Mouse (Mus musculus) stomach, embryonic 14.5 days (tissue): ENCODE measurements around the gene Grik5. TPM values are rescaled to one million over a fixed set of nuclear protein-coding genes. Genes with fewer than 3 reads are reported as not detected.
A peak's percentile ranks its signal among the peaks of the same experiment; 100 is the strongest.

ENCODE experiments used
- ATAC-seq: fragments of 200-750 bp; cut with Nextera tagmentation; 2 replicates; pipeline ENCODE4 v1.8.0; 2017; ENCODE audit warnings: low read depth, moderate TSS enrichment; ENCODE audit not compliant: insufficient number of reproducible peaks, insufficient read depth, low FRiP score
- H3K27ac ChIP-seq: fragments of 300-500 bp; sonication (generic); 2 replicates; pipeline ENCODE4 v1.5.1; 2014; ENCODE audit warnings: mild to moderate bottlenecking, low read length, moderate library complexity, mixed read lengths
- H3K27me3 ChIP-seq: fragments of 300-500 bp; sonication (generic); 2 replicates; pipeline ENCODE4 v1.6.1; 2014; ENCODE audit warnings: low read length, control low read depth, mixed read lengths; ENCODE audit not compliant: control insufficient read depth, insufficient read depth
- H3K36me3 ChIP-seq: fragments of 300-500 bp; sonication (generic); 2 replicates; pipeline ENCODE4 v1.6.1; 2014; ENCODE audit warnings: mild to moderate bottlenecking, control low read depth, low read length, moderate library complexity, mixed read lengths; ENCODE audit not compliant: control insufficient read depth, insufficient read depth
- H3K4me1 ChIP-seq: fragments of 300-500 bp; sonication (generic); 2 replicates; pipeline ENCODE4 v1.6.1; 2014; ENCODE audit warnings: low read length, control low read depth, mixed read lengths; ENCODE audit not compliant: control insufficient read depth, insufficient read depth
- H3K4me2 ChIP-seq: fragments of 300-500 bp; sonication (generic); replicated peaks from 2 replicates; pipeline ENCODE4 v1.6.1; 2014; ENCODE audit warnings: low read depth, low read length, control low read depth
- H3K4me3 ChIP-seq: fragments of 300-500 bp; sonication (generic); 2 replicates; pipeline ENCODE4 v1.5.1; 2014; ENCODE audit warnings: low read depth, low read length, control low read depth
- H3K9ac ChIP-seq: fragments of 300-500 bp; sonication (generic); replicated peaks from 2 replicates; pipeline ENCODE4 v1.6.1; 2014; ENCODE audit warnings: low read depth, mild to moderate bottlenecking, control low read depth, low read length, moderate library complexity, mixed read lengths
- H3K9me3 ChIP-seq: fragments of 300-500 bp; sonication (generic); 2 replicates; pipeline ENCODE4 v1.6.1; 2016; ENCODE audit warnings: low read depth, low read length, control low read depth; ENCODE audit not compliant: control insufficient read depth
- whole genome bisulfite sequencing: fragments of 180-500 bp; shearing (Covaris S2); extraction: QIAGEN DNeasy Blood & Tissue Kit; methylation state at CpG from one replicate; pipeline ENCODE4 v1.1.7; 2014; 5-methylcytosine and 5-hydroxymethylcytosine counted together
- polyA plus RNA-seq: library from polyadenylated mRNA; unstranded; fragments of >200 nt; fragmentation: Nextera tagmentation; extraction: Ambion mirVana; gene quantifications from 2 replicates; pipeline ENCODE4 v1.2.1, GENCODE M21; 2014

The Grik5 gene
- polyA plus RNA-seq, 1 experiment from 2014 or later = 12.3 TPM

DNA sequence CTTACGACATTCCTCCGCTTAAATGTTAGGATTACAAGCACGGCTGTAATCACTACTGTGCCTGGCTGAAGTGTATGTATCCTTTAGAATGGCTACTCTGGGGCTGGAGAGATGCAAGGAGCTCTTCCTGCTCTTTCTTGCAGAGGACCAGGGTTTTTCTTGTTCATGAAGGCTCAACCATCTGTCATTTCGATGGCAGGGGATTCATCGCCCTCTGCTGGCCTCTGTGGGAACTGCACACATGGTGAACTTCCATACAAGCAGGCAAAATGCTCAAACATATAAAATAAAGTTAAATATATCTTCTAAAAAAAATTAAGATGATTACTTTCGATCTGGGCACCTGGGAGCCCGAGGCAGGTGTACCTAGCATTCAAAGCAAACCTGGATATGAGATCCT lies 36.2 kb downstream of the Grik5 start:
- 55% methylated on average over 7 of the region's 7 CpGs for WGBS
- Histone ChIP-seq H3K4me3 (no peak overlapping the region), H3K27me3 (no peaks in the 10 kb centered on the region), H3K9ac (no peak overlapping the region), H3K4me2 (no peak overlapping the region), H3K27ac (no peak overlapping the region), H3K4me1 (no peaks in the 10 kb centered on the region), H3K36me3 (peaks cover 11% of the 10 kb centered on the region; the same call in 1 of the 2 replicates), H3K9me3 (no peaks in the 10 kb centered on the region)
- ATAC-seq = no peak

DNA sequence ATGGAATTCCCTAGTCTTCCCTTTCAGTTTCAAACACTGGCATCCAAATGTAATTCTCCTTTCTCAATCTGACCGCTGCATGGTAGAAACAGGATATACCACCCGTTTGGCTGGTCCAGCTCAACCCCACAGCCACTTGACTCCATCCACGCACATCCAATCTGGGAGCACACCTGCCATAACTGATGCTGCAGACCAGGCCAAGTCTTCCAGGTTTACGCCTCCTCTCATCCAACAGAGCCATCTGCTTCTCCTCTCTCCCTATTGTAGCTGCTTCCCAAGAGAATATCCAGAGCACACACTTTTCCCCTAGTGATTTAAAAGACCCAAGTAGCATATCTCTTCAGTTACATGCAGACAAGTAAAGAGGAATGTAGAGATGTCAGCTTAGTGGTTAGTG lies 37.4 kb downstream of the Grik5 start:
- Histone ChIP-seq H3K27me3 (no peaks in the 10 kb centered on the region), H3K4me3 (no peak overlapping the region), H3K9ac (no peak overlapping the region), H3K36me3 (peaks cover 11% of the 10 kb centered on the region; the same call in 1 of the 2 replicates), H3K9me3 (no peaks in the 10 kb centered on the region), H3K27ac (no peak overlapping the region), H3K4me2 (no peak overlapping the region), H3K4me1 (no peaks in the 10 kb centered on the region)
- no peak for ATAC-seq
- WGBS = 90% methylated on average over 4 of the region's 4 CpGs

- no peak for ATAC-seq
These were observed 40.6 kb downstream of the Grik5 start for GRCm38 (mm10) chr7:25031528-25031927.

GRCm38 (mm10) chr7:25030032-25030753 lies 42.0 kb downstream of the Grik5 start:
- no peak overlapping the region for H3K4me2 ChIP-seq
- no peak overlapping the region for H3K27ac ChIP-seq
- WGBS = 38% methylated on average over 5 of the region's 5 CpGs
- no peaks in the 10 kb centered on the region for H3K4me1 ChIP-seq
- H3K27me3 ChIP-seq = no peaks in the 10 kb centered on the region
- H3K9me3 ChIP-seq = no peaks in the 10 kb centered on the region
- no peaks in the 10 kb centered on the region; the same call in 1 of the 2 replicates for H3K36me3 ChIP-seq
- H3K4me3 ChIP-seq = no peak overlapping the region
- ATAC-seq = peak; percentile 21; the same call in 1 of the 2 replicates
- H3K9ac ChIP-seq = no peak overlapping the region

More at GRCm38 (mm10) chr7:25031528-25031927, 40.6 kb downstream of the Grik5 start:
- Histone ChIP-seq H3K36me3 (peaks cover 7% of the 10 kb centered on the region; the same call in 1 of the 2 replicates), H3K27ac (no peak overlapping the region), H3K4me2 (no peak overlapping the region), H3K4me1 (no peaks in the 10 kb centered on the region), H3K9me3 (no peaks in the 10 kb centered on the region), H3K27me3 (no peaks in the 10 kb centered on the region), H3K4me3 (no peak overlapping the region), H3K9ac (no peak overlapping the region)
- 76% methylated on average over 3 of the region's 3 CpGs for WGBS

GRCm38 (mm10) chr7:25026452-25026851 lies 45.7 kb downstream of the Grik5 start:
- Histone ChIP-seq H3K4me1 (no peaks in the 10 kb centered on the region), H3K27me3 (no peaks in the 10 kb centered on the region), H3K9ac (no peak overlapping the region), H3K4me2 (no peak overlapping the region), H3K36me3 (peaks cover 11% of the 10 kb centered on the region; the same call in 1 of the 2 replicates), H3K4me3 (no peak overlapping the region), H3K27ac (no peak overlapping the region), H3K9me3 (no peaks in the 10 kb centered on the region)
- 50% methylated on average over 7 of the region's 7 CpGs for WGBS
- no peak for ATAC-seq

- no peak overlapping the region for H3K9ac ChIP-seq
- no peaks in the 10 kb centered on the region for H3K9me3 ChIP-seq
- H3K4me3 ChIP-seq = no peak overlapping the region
- peaks cover 16% of the 10 kb centered on the region; the same call in 1 of the 2 replicates for H3K36me3 ChIP-seq
- ATAC-seq = no peak
- no peaks in the 10 kb centered on the region for H3K27me3 ChIP-seq
- H3K27ac ChIP-seq = no peak overlapping the region
- no peak overlapping the region for H3K4me2 ChIP-seq
- WGBS = 59% methylated on average over 10 of the region's 10 CpGs
- no peaks in the 10 kb centered on the region for H3K4me1 ChIP-seq
These were observed 46.2 kb downstream of the Grik5 start for GRCm38 (mm10) chr7:25025855-25026439.

DNA sequence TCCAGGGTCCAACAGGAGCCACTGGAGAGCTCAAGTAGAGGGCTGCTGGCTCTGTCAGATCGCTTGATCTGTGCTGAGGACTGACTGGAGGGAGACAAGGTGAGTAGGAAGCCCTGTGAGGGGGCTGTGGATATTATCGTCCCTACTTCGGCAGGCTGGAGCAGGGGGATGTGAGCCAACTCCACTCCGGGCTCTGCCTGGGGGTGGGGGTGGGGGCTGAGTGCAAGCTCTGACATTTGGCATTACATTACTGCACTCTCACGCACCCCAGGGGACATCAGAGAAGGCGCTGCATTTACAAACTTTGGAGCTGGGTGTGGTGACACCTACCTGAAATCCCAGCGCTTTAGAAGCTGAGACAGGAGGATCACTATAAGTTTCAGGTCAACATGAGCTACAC lies 60.6 kb downstream of the Grik5 start:
- Histone ChIP-seq H3K4me2 (no peak overlapping the region), H3K27ac (no peak overlapping the region), H3K9me3 (no peaks in the 10 kb centered on the region), H3K27me3 (peaks cover 47% of the 10 kb centered on the region), H3K4me1 (0 out of 2 replicates have a peak, but pooled peaks cover 2% of the 10 kb centered on the region), H3K4me3 (no peak overlapping the region), H3K9ac (no peak overlapping the region), H3K36me3 (peaks cover 5% of the 10 kb centered on the region)
- 66% methylated on average over 7 of the region's 7 CpGs for WGBS
- no peak for ATAC-seq

GRCm38 (mm10) chr7:25010090-25010913 lies 61.8 kb downstream of the Grik5 start:
- H3K4me2 ChIP-seq = peak overlapping the region; percentile 45
- H3K27ac ChIP-seq = no peak overlapping the region
- H3K9me3 ChIP-seq = no peaks in the 10 kb centered on the region
- 0 out of 2 replicates have a peak overlapping the region, but pooled peaks have one; percentile 10 for H3K9ac ChIP-seq
- peaks cover 58% of the 10 kb centered on the region for H3K27me3 ChIP-seq
- peaks cover 2% of the 10 kb centered on the region; the same call in 1 of the 2 replicates for H3K4me1 ChIP-seq
- H3K36me3 ChIP-seq = peaks cover 1% of the 10 kb centered on the region; the same call in 1 of the 2 replicates
- ATAC-seq = 0 out of 2 replicates have a peak, but pooled peaks have one; percentile 3
- 4% methylated on average over 93 of the region's 97 CpGs for WGBS
- peak overlapping the region; percentile 23; the same call in 1 of the 2 replicates for H3K4me3 ChIP-seq
